ENCODE assay signal across 10 mouse cellular contexts in the genomic region with DNA sequence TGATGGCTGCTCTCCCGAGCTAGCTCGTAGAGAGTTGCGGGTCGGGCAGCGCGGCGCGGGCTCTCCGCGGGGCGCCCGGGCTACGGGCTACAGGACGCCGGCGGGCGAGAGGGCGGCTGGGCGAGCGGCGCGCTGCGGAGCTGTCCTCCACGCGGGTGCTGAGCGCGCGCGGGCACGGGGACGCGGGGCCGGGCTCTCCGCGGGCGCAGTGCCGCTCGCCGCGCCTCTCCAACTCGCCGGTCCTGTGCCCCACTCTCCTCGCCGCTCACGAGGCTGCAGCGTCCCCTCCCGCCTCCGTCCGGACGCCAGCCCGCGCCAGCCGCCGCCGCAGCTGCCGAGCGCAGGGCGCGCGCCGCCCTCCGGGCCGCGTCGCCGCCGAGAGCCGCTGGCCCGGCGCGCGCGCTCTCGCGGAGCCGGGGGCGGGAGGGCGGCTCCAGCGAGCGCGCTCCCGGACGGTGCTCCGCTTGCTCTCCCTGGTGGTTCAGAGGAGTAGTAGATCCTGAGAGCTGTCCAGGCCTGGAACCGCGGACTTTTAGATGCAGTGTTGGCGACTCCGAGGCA. TPM values are rescaled to one million over a fixed set of nuclear protein-coding genes. Genes with fewer than 3 reads are reported as not detected.
A peak's percentile ranks its signal among the peaks of the same experiment; 100 is the strongest.
DNase-seq lines count a peak whose midpoint lies in the region; ATAC-seq and TF ChIP-seq lines count a peak whose summit lies in the region.
"Had no signal": no experiment of that assay in that cellular context is flagged by ENCODE, and none has a peak within 500 bp of the region (broad histone marks: within the 10 kb centered on the region; RNA-seq: fewer than 3 reads in every experiment).

A gene (minus strand): TSS at position 347 of the 561 bp plus-strand sequence.

- H3K9me3 ChIP-seq in megakaryocyte, embryonic 14.5 days = no peaks in the 10 kb centered on the region
- no peaks in the 10 kb centered on the region for H3K9me3 ChIP-seq in embryonic facial prominence, embryonic 14.5 days (ENCODE audit: control insufficient read depth, low read length)
- no peaks in the 10 kb centered on the region for H3K9me3 ChIP-seq in heart, embryonic 15.5 days (replicated peaks)

- peak within 1 kb of the TSS; percentile 84 for H3K4me2 ChIP-seq in embryonic facial prominence, embryonic 14.5 days (ENCODE audit: low read depth, low read length)
- peak within 1 kb of the TSS; percentile 89 for H3K4me2 ChIP-seq in heart, embryonic 15.5 days

- peak; percentile 89 for DNase-seq in embryonic facial prominence, embryonic 14.5 days (ENCODE audit: low spot score)
- peak; percentile 66 for DNase-seq in kidney, postnatal 10 days
- DNase-seq in liver, adult 2 months (ENCODE audit: extremely low read depth, low read depth, low spot score) = no peak
- peak; percentile 46 for DNase-seq in ovary, adult 18-20 months (ENCODE audit: low spot score)
- no peak for DNase-seq in adipocyte (ENCODE audit: low spot score)

- peak within 1 kb of the TSS; percentile 86 for H3K4me3 ChIP-seq in megakaryocyte, embryonic 14.5 days (replicated peaks)
- H3K4me3 ChIP-seq in embryonic facial prominence, embryonic 14.5 days (ENCODE audit: low read depth, low read length) = peak within 1 kb of the TSS; percentile 50
- H3K4me3 ChIP-seq in heart, embryonic 15.5 days = peak within 1 kb of the TSS; percentile 67
- peak within 1 kb of the TSS; percentile 27; the same call in 1 of the 2 replicates for H3K4me3 ChIP-seq in liver, adult 2 months (ENCODE audit: insufficient read depth, low read depth, low read length)
- H3K4me3 ChIP-seq: myocyte had no signal

- TF ChIP-seq CTCF in liver, adult 2 months (IDR thresholded peaks at IDR 0.05; ENCODE audit: low read depth, low read length) = no peak

- TF ChIP-seq POLR2A in liver, adult 2 months (IDR thresholded peaks at IDR 0.05; ENCODE audit: extremely low read depth, insufficient read depth, low read length) = no peak

- no peaks in the 10 kb centered on the region for H3K36me3 ChIP-seq in megakaryocyte, embryonic 14.5 days (replicated peaks; ENCODE audit: low read length)
- no peaks in the 10 kb centered on the region for H3K36me3 ChIP-seq in embryonic facial prominence, embryonic 14.5 days (ENCODE audit: control insufficient read depth, insufficient read depth, low read length)
- H3K36me3 ChIP-seq in heart, embryonic 15.5 days = no peaks in the 10 kb centered on the region
- H3K36me3 ChIP-seq in liver, adult 2 months (ENCODE audit: control insufficient read depth, insufficient read depth, low read length) = no peaks in the 10 kb centered on the region

- 0% methylated on average over 16 of the region's 88 CpGs for whole genome bisulfite sequencing in embryonic facial prominence, embryonic 14.5 days
- WGBS in heart, embryonic 15.5 days = under 1% methylated on average over 80 of the region's 88 CpGs
- 2% methylated on average over 87 of the region's 88 CpGs for WGBS in liver, adult 2 months

- ATAC-seq in megakaryocyte, adult 5-6 weeks (ENCODE audit: poor library complexity, severe bottlenecking) = no peak
- ATAC-seq in embryonic facial prominence, embryonic 14.5 days (ENCODE audit: low read depth) = peak; percentile 94
- ATAC-seq in heart, embryonic 15.5 days (replicated peaks; ENCODE audit: insufficient number of reproducible peaks, insufficient read depth, low FRiP score, low read depth) = peak; percentile 92

- peaks cover 8% of the 10 kb centered on the region; the same call in 1 of the 2 replicates for H3K4me1 ChIP-seq in megakaryocyte, embryonic 14.5 days
- 0 out of 2 replicates have a peak, but pooled peaks cover 3% of the 10 kb centered on the region for H3K4me1 ChIP-seq in embryonic facial prominence, embryonic 14.5 days (ENCODE audit: control insufficient read depth, insufficient read depth, low read length)
- H3K4me1 ChIP-seq in heart, embryonic 15.5 days (replicated peaks) = peaks cover 7% of the 10 kb centered on the region
- no peaks in the 10 kb centered on the region; the same call in 1 of the 2 replicates for H3K4me1 ChIP-seq in liver, adult 2 months (ENCODE audit: control insufficient read depth, insufficient read depth, low read length)

- H3K9ac ChIP-seq in embryonic facial prominence, embryonic 14.5 days (ENCODE audit: low read depth, low read length) = peak within 1 kb of the TSS; percentile 46
- 0 out of 2 replicates have a peak within 1 kb of the TSS, but pooled peaks have one; percentile 31 for H3K9ac ChIP-seq in heart, embryonic 15.5 days
- H3K9ac ChIP-seq in liver, adult 2 months (ENCODE audit: low read depth, low read length) = no peak within 1 kb of the TSS

- no peak within 1 kb of the TSS for H3K27ac ChIP-seq in embryonic facial prominence, embryonic 14.5 days (replicated peaks; ENCODE audit: low read depth, low read length)
- H3K27ac ChIP-seq in heart, embryonic 15.5 days = no peak within 1 kb of the TSS
- no peak within 1 kb of the TSS for H3K27ac ChIP-seq in liver, adult 2 months (replicated peaks; ENCODE audit: insufficient read depth, low read depth, low read length)

- H3K79me2 ChIP-seq in liver, adult 2 months (ENCODE audit: control insufficient read depth, insufficient read depth, low read length) = no peaks in the 10 kb centered on the region

- H3K27me3 ChIP-seq in megakaryocyte, embryonic 14.5 days (replicated peaks) = peaks cover 22% of the 10 kb centered on the region
- peaks cover 24% of the 10 kb centered on the region for H3K27me3 ChIP-seq in embryonic facial prominence, embryonic 14.5 days (replicated peaks; ENCODE audit: control insufficient read depth, insufficient read depth, low read length)
- peaks cover 39% of the 10 kb centered on the region for H3K27me3 ChIP-seq in heart, embryonic 15.5 days
- peaks cover 11% of the 10 kb centered on the region for H3K27me3 ChIP-seq in liver, adult 2 months (ENCODE audit: control insufficient read depth, insufficient read depth, low read length)
- H3K27me3 ChIP-seq: CH12.LX had no signal

RNA-seq across cellular contexts. Expression of the gene that starts here (rescaled TPM):
- polyA plus RNA-seq in megakaryocyte, embryonic 14.5 days (2012; ENCODE audit: insufficient read depth, low replicate concordance) = not detected in 2 replicates
- total RNA-seq in megakaryocyte, adult 5-6 weeks (2015) = not detected in 2 replicates
- not detected in 2 replicates for total RNA-seq in megakaryocyte, adult 5-6 weeks (2017)
- polyA plus RNA-seq in embryonic facial prominence, embryonic 14.5 days (2014; fragmentation: Nextera tagmentation; extraction: Ambion mirVana) = 1.3 and 1.6 TPM in 2 replicates
- 0.04 TPM in 1 of 2 replicates, not detected in the other for polyA plus RNA-seq in heart, embryonic 15.5 days (2015; fragmentation: Nextera tagmentation; extraction: Ambion mirVana)
- total RNA-seq in liver, adult 2 months (2014; rRNA removed) = 0.09 and 0.13 TPM in 2 replicates
- polyA plus RNA-seq in liver, adult 2 months (2012; rRNA removed) = 0.04 and 0.05 TPM in 2 replicates

Comparison
In these comparisons a context has a peak if more than half of its experiments do, and no peak if none do; other contexts are left out.
1. Peak in ATAC-seq, H3K4me3 ChIP-seq, H3K9ac ChIP-seq and H3K4me2 ChIP-seq in heart, embryonic 15.5 days; RNA of the gene not detected or under 1 TPM.
2. H3K4me3 ChIP-seq: peak in every context shown above with its lines; median percentile 86 in megakaryocyte, embryonic 14.5 days; 67 in heart, embryonic 15.5 days; 50 in embryonic facial prominence, embryonic 14.5 days; 27 in liver, adult 2 months.
3. DNase-seq: peak in embryonic facial prominence, embryonic 14.5 days (single experiment), kidney, postnatal 10 days (single experiment) and ovary, adult 18-20 months (single experiment); none in liver, adult 2 months (single experiment) and adipocyte (single experiment).